Mouse (Mus musculus) spleen, embryonic (tissue): Measurements from ENCODE around the gene Rab1a.

Experiments
- CTCF ChIA-PET: fragments of 350-600 bp; sonication (Branson Sonifier 250); formaldehyde crosslinking; loops from one replicate; lab custom pipeline; 2022; lab: Charles Lee

Gene Rab1a

DNA sequence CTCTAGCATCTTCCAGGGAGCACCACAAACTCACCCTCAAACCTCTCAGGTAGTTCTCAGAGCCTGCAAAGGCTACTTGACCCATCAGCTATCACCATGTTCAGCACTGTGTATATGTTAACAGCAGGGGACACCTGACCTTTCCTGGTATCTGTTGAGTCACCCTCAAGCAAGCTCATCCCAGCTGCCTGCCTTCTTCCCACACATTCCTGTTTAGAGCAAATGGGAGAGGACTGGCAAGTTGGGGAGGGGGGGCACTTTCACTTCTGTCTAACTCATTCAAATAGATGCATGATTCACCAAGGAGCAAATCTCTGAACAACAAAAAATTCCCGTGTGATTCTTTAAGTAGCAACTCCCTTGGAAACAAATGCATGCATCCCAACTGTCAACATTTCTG, 45.4 kb downstream of the Rab1a start:
- CTCF ChIA-PET, result no interaction called here

DNA sequence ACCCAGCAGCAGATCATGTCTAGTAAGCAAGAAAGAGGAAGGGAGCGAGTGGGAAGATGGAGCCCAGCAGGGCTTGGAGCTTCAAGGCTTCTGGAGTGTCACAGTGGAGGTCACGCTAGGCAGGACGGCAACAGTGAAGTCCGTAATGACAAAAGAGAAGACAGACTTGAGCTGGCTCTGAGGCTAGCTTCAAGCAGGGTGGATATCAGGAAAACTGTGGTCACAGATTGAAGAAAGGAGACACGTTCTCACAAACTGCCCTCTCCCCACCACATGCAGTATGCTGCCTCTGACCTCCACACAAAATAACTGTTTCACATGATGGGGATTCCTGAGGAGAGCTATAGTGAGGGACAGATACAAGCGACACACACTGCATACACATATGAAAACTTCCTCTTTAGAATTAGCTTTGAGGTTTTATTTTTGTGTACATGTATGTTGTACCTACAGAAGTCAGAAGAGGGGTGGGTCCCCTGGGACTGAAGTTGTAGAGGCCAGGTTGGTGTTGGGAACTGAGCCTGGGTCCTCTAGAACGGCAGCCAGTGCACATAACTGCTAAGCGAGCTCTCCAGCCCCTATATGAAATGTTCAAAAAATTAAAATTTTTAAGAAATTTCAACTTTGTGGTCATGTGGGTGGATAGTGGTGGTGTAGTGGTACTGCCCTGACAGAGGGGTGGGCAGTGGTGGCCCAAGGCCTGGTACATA, 46.1 kb downstream of the Rab1a start:
- CTCF ChIA-PET, result no interaction called here

DNA sequence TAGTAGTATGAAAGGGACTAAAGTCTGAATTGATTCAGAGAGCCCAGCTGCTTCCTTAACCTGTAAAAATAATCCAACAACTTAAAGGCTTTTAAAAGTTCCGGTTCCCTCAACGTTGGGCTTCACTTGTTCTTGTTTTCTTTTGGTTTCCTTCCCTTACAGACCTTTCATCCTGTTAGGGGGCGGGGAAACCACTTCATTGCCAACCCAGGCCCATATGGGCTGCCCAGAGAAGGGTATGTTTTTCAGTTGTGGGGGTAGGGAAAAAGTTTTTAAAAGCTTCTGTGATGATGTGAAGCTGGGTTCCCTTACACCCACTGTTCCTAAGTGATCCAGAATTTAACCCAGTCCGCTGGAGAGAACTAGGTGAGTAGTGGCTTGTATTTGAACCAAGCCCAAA, 47.0 kb downstream of the Rab1a start:
- CTCF ChIA-PET, result interaction anchor here (0.5 kb wide), 1 partner anchor 384 kb away, joined by 8 read pairs; no protein-coding TSS in a partner anchor

DNA sequence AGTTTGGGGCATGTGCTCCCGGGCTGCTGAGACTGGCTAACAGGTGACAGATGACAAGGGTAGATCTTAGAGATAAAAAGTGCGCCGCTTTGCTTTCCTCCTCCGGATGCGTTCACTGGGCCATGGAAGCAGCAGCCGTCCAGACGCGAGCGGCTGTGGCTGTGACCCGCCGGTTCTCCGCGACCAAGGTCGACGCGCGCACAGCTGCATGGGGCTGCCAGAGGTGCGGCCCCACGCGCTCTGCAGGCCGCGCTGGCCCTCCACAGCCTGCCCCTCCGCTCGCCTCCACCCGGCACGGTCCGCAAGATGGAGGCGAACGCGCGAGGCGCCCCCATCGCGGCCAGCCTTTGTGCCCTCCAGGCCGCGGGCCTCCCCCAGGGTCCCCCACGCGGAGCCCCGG, 47.6 kb downstream of the Rab1a start:
- CTCF ChIA-PET, result no interaction called here

DNA sequence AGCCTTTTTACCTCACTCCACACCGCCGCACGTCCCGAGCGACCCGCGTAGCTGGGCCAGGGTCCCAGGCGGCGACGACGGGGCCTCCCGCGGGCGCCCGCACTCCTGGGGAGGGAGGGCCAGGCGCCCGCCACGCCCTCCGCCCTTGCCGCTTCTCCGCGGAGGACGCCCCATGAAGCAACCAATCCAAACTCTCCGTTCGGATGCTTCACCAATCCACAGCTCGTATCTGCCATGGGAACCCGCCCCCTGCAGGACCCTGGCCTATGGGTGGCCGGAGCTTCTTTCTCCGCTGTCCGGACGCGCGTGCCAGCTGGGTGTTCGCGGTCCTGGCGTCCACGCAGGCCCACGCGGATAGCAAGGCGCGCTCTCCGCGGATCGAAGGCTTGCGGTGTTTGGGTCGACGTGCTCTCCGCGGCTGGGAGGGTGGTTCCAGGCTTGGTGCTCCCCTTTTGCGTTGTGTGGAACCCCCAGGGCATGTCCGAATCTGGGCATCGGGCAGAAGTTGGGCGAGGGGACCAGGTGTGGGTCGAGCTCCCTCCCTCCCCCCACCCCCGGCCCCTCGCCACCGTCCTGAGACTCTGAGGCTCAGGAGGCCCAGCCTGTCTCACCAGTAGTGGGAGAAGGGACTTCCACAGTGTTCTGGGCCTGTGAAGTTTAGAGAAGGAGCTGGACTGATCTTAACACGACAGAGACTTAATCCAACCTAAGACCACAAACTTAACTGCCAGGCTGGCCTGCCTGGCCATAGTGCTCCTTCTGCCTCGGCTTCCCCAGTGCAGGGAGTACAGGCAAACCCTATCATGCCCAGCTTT, 48.3 kb downstream of the Rab1a start, which contains the start of gene Cep68:
Gene Cep68, minus strand, starts transcription at position 134 of the 815 bp plus-strand sequence.
- CTCF ChIA-PET, result interaction anchor here (0.6 to 0.9 kb wide), 2 partner anchors 35 to 53 kb away, joined by 4 to 8 read pairs; no protein-coding TSS in a partner anchor

DNA sequence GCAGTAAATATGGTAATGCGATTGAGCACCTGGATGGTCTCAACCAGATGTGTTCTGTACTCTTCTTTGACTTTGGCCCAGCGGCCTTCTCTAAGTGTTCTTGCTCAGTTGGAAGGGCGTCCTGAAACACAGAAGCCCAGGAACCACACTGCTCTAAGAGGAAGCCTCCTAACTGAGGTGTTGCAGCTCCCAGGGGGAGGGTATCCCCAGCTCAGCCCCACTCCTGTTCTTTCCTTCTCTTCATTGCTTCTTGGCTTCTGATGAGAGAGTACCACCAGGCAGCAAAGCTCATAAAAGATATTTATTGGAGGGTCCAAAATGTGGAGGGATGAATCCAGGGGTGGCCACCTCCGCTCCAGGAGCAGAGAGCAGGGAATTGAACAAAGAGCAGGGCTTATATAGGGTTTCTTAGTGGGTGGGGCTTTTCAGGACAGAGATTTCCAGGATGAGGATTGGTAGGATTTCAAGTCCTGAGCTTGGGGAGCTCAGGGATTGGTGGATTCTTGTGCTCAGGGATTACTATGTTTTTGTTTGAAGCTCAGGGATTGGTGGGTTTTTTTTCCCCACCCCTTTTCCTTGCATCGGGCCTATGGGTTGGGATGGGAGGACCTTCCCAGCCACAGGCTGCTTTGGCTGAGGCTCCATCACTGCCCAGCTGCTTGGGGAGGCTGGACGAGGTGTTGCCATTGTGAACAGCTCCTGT, 49.4 kb downstream of the Rab1a start:
- CTCF ChIA-PET, result interaction anchor here (0.6 kb wide), 1 partner anchor 27 kb away, joined by 21 read pairs; no protein-coding TSS in a partner anchor

DNA sequence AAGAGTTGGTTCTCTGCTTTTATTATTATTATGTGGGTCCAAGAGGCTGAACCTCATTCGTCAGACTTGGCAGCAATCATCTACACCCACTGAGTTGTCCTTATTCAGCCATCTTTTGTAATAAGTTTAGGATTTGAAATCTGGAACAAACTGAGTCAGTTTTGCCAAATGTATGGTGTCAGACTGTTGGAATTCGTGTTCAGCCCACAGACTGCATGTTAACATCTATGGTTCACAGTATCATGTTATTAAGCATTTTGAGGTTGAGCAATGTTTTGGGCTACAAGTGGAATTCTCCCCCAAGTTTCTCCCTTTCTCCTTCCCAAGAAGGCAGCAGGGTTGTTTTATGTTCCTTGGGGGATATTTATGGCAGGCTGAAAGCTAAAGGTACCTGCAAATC, 51.9 kb downstream of the Rab1a start:
- CTCF ChIA-PET, result no interaction called here

DNA sequence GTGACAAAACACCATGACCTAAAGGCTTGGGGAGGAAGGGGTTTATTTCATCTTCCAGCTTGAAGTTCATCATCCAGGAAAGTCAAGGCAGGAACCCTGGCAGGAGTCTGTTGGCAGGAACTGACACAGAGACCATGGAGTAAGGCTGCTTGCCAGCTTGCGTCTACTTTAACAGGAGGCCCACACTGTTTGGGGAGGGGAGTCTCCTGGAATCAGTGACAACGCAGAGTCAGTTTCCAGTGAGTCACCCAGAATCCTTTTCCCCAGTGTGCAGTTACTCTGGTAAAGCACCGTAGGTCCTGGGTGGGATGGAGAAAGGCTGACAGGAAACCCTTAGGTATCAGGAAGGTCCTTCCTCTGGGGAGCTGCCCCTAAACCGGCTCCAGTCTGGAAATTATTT, 53.6 kb downstream of the Rab1a start:
- CTCF ChIA-PET, result no interaction called here

DNA sequence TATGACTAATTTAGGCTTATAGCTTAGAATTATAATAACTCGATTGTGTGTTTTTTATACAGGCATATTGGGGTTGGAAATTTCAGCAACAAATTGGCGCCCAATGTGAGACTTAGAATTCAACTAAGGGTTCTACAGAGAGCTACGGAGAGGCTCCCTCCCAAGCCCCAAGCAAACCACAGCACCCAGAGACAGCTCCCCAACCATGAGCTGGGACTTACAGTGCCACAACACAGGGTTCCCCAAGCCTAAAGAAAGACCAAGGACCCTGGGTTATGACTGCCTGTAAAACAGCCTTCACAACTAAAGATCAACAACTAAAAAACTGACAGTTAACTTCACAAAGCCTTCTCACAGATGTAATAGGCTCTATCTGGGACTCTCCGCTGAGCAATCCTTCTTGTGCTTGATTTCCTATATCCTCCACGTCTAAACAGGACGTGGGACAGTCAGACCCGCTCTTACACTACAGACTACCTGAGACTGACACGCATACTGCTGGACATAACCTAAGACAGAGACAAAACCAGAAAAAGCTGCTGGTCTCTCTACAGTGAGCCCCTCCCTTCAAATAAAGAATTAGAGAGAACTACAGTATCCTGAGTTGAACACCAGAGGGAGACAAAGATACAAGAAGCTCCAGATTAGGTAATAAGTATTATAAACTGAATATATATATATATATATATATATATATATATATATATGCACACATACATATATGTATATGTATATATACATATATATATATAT, 61.6 kb downstream of the Rab1a start:
- CTCF ChIA-PET, result no interaction called here

DNA sequence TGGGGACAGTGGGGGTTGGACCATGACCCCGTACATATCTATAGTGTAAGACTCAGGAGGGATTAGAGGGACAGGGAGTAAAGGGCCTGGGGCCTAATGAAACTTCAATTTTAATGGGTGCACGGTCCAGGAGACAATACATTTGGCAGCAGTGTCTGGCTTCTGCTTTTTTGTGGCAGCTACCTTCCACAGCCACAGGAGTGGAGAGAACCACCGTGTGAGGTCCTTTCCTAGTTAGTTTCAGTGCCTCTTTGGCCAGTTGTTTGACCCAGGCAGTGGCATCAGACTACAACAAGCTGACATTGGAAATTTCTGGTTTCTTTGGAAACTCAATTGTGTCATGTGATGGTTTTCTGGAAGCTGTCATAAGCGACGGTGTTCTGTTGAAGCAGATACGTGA, 68.7 kb downstream of the Rab1a start:
- CTCF ChIA-PET, result interaction anchor here (0.6 to 0.7 kb wide), 2 partner anchors 11 to 396 kb away, joined by 3 to 4 read pairs; no protein-coding TSS in a partner anchor

DNA sequence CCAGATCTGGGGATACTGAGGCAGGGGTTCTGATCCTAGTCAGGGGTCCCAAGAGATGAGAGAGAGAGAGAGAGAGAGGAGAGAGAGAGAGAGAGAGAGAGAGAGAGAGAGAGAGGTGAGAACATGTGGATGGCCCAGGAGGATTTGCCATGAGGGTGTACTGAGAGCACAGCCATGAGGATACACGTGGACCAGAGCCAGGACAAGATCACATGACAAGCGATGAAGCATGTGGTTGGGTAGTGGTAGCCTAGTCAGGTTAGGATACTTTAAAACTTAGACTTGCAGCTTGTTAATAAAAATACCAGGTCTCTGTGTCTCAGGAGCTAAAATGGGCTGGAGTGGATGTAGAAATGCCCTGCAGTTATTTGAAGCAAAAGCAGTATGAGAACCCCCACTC, 74.7 kb downstream of the Rab1a start:
- CTCF ChIA-PET, result interaction anchor here (0.6 kb wide), 1 partner anchor 10 kb away, joined by 3 read pairs; no protein-coding TSS in a partner anchor
